Mouse (Mus musculus): ENCODE data around the gene Sh3pxd2b.

GRCm38 (mm10) chr11:32301506-32301905 lies 46.1 kb upstream of the Sh3pxd2b start:
- TF ChIP-seq POLR2A (IDR thresholded peaks at IDR 0.05; ENCODE audit: borderline replicate concordance, low read depth, low read length) (no peak), CTCF (IDR thresholded peaks at IDR 0.05; ENCODE audit: low read depth, low read length) (no peak)

All from bone marrow macrophage, adult 2 months (primary cell).